Mouse (Mus musculus) monocyte, adult 5-6 weeks (primary cell): ENCODE results near the gene Itpr2. TPM values are rescaled to one million over a fixed set of nuclear protein-coding genes. Genes with fewer than 3 reads are reported as not detected.

Experiments used
- ATAC-seq: fragments of 153-309, 156-312 bp; replicated peaks from 2 replicates; pipeline ENCODE4 v1.8.0; 2017; ENCODE audit warnings: mild to moderate bottlenecking; ENCODE audit not compliant: low TSS enrichment, insufficient number of reproducible peaks, severe bottlenecking, poor library complexity, low FRiP score
- total RNA-seq: library from RNA; stranded (forward); fragments of 200-1000, 200-491, 200-594 nt; gene quantifications from 3 replicates; pipeline ENCODE4 v1.2.3, GENCODE M21; 2017

The Itpr2 gene
- total RNA-seq, 1 experiment from 2014 or later, result 45.7 TPM

DNA sequence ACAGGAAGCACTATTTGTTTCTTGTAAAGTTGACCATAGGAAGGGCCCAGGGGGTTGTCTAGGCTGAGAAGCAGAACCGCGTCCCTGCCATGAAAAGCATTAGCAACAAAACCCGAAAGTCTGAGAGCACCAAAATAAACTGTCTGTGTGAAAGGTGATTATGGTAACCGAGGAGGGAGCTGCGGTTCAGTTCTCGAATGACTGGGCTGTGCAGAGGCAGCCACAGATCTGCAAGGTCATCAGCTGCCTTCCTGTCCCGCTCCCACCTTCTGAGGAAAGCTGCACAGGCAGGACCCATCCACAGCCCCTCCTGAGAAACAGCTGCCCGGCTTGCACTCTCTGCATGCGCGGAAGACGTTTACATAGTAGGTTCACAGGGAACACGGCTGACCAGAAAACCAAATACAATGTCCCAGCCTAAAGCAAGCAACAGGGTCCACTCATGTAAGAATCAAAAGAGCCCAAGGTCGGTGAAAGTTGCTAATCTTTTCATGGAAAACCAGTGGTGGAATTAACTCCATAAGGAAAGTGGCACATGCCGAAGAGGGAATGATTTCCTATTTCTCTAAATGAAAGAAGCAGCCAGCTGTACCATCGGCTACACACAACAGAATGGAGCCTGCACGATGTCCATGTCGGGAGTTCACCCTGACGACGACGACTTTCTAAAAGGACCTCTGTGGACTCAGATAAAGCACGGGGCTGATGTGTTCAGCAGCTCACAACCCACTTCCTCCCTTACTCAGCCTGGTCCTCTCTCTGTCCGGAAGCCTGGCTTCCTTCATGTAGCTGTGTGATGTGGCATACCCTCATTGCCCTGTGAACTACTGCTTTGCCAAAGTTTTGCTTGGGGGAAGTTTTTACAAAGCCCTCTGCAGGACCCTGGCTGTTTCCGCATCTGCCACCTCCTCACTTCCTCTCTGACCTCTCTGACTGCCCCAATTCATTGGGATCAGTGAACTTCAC is 280.4 kb downstream of the Itpr2 start:
- peak; percentile 81 for ATAC-seq

GRCm38 (mm10) chr6:146220071-146220470 is 282.0 kb downstream of the Itpr2 start:
- ATAC-seq, result no peak

GRCm38 (mm10) chr6:146219534-146219933 is 282.5 kb downstream of the Itpr2 start:
- ATAC-seq, result no peak

DNA sequence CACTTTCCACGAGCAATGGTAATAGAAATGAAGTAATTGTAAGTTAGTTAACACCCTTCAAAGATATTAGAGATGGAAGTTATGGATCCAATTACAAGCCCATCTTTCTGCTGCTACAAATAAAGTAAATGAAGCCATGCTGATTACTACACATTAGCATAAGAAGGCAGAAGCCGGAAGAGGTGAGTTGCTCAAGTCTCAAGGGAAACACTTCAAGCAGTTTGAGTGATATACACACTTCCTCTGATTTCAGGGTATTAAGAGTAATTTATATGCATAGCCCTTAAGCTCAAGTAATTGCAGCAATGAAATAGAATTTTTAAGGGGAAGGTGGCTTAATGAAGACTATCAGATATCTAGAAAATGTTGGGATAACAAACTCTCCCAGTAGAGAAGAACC is 286.7 kb downstream of the Itpr2 start:
- no peak for ATAC-seq

DNA sequence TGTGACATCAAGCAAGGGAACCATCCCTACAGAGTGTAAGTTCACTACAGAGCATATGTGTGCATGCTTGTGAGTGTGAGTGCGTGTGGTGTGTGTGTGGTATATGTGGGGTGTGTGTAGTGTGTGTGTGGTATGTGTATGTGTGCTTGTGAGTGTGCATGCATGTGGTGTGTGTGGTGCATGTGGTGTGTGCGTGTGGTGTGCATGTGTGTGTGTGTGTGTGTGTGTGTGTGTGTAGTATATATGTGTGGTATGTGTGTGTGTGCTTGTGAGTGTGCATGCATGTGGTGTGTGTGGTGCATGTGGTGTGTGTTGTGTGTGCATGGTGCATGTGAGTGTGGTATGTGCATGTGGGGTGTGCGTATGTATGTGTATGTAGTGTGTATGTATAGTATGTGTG is 289.7 kb downstream of the Itpr2 start:
- ATAC-seq, result no peak

DNA sequence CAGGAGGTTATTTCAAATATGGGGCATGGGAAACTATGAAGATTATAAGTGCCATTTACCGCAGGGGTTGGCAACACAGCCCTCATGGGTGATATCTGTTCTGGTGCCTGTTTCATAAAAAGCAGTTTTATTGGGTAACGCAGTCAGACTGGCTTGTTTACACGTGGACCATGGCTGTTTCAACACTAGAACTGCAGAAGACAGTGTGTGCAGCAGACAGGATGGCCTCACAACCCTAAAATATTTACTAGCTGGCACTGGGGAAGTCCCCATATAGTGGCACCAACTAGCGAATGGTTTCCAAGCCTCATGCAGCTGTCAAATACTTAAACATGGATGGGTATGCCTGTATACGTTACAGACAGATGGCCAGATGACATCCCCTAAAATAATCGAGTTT is 290.8 kb downstream of the Itpr2 start:
- no peak for ATAC-seq

DNA sequence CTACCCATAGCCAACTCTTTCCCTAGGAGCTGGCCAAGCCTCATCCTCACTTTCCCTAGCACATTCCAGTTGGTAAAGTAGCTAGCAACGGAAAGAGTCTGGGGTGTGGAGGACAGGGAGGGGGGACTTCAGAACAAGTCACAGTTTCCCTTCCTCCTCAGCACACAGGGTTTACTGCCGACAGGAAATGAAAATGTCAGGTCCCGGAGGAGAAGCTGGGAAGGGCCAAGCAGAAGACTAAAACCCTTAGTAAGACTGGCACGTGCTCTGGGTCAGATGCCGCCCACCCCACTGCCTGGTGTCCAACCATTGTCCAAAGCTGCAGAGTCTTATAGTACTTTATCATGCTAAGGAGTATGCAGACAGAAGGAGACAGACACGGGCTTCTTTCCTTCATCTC is 293.0 kb downstream of the Itpr2 start:
- ATAC-seq, result no peak

DNA sequence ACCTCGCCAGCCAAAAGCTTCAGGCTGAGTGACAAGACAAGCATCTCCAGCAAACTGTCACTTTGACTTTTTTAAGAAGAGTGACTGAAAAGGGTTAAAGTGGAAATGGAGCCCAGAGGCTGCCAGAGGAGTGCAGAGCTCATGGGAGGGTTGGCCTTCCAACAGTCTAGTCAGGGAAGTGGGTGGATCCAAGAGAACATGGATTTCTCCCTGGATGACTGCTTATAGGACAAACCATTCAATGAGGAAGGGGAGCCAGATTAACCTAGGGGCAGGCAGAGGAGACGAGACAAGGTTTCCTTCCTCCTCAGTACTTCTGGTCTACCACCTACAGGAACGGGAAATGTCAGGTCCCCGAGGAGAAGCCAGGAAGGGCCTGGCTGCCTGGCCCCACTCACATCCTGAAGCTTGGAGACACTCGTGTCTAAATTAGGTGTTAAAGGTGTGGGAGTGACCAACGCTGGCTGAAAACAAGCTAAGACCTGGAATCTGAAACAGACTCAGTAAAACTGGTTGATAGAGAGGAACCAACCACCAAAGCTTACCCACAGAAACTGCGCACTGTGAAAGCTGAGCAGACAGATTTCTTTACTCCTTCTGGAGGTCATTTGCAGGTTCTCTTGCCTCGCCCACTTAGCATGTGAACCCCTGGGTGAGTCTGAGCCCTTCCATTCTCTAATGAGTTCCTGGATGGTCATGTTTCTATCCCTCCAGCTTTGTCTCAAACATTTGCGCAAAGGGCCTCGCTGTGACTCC is 294.6 kb downstream of the Itpr2 start:
- no peak for ATAC-seq

- ATAC-seq, result no peak
Measured at GRCm38 (mm10) chr6:146205136-146205535, 296.9 kb downstream of the Itpr2 start.

- no peak for ATAC-seq
Measured at GRCm38 (mm10) chr6:146204470-146204869, 297.6 kb downstream of the Itpr2 start.

DNA sequence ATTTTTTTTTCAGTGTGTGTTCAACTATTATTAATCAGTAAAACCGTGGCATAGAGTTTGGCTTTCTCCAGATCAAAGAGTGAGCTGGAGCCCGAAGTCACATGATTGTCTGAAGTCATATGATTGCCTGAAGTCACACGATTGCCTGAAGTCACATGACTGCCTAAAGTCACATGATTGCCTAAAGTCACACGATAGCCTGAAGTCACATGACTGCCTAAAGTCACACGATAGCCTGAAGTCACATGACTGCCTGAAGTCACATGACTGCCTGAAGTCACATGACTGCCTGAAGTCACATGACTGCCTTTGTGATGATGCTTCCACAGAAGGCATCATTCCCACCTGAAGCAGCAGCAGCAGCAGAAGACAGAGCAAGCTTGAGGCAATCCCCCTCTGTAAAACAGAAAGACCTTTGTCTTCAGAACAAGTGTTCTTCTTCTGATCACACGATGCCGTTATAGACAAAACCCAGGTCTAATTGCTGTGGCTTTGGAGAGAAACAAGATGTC is 304.1 kb downstream of the Itpr2 start:
- no peak for ATAC-seq

- ATAC-seq, result no peak
Measured at GRCm38 (mm10) chr6:146196701-146197100, 305.3 kb downstream of the Itpr2 start.

DNA sequence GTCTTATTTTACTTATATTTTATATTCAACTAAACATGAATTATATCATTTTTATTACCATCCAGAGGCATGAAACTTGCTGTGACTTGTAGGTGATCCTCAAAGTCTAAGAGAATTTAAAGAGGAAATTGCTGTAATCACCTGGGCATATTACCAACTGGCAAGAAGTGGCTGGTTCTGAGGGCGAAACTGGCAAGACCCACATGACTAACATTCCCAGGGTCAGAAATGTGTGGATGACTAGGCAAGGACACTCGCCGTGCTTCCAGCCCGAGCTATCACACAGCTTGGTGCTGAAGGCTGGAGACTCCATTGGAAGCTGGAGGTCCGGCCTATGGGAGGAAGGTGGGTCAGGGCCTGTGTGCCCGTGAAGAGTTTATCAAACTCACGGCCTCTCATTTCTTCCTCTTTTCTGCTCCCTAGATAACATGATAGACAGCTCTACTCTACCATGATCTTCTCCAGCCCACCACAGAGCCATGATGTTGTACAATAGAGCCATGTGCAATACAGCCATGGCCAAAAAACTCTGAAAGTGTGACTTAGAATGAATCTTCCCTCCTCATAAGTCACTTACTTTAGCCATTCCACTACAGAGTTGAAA is 306.1 kb downstream of the Itpr2 start:
- no peak for ATAC-seq

GRCm38 (mm10) chr6:146191931-146192330 is 310.1 kb downstream of the Itpr2 start:
- ATAC-seq, result no peak

DNA sequence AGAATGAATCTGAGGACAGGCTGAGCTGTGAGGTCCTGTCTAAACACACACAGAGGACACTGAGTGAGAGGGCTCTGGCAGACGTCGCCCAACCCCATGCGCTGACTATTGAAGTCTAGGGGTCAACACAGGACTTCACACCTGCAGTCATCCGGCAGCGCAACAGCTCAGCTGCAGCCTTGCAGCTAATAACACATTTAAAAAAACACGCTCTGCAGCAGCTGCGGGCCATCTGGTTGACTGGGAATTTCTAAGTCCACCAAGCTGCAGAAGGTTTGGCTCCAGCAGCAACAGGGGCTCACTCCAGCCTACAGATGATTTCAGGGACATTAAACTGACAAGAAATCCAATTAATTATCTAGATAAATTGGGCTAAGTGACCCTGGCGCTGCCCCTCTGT is 312.0 kb downstream of the Itpr2 start:
- no peak for ATAC-seq

GRCm38 (mm10) chr6:146185532-146185931 is 316.5 kb downstream of the Itpr2 start:
- ATAC-seq, result no peak

DNA sequence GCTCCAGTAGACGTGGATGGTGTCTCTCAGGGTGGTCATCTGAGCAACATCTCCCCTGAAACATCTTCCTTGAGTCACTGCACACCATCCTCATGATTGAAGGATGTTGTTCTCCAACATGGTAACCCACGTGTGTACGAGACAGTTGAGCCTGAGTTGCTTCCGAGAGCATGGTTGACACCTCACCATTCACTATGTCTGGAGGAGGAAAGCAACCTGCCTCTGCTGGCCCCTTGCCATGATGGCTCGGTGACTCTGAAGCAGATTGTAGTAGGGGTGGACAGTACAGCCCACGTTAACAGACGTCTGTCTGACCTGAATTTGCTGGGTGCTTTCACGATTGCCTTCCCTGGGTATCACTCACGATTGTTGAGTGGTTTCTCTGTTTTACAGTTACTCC is 317.3 kb downstream of the Itpr2 start:
- ATAC-seq, result no peak

DNA sequence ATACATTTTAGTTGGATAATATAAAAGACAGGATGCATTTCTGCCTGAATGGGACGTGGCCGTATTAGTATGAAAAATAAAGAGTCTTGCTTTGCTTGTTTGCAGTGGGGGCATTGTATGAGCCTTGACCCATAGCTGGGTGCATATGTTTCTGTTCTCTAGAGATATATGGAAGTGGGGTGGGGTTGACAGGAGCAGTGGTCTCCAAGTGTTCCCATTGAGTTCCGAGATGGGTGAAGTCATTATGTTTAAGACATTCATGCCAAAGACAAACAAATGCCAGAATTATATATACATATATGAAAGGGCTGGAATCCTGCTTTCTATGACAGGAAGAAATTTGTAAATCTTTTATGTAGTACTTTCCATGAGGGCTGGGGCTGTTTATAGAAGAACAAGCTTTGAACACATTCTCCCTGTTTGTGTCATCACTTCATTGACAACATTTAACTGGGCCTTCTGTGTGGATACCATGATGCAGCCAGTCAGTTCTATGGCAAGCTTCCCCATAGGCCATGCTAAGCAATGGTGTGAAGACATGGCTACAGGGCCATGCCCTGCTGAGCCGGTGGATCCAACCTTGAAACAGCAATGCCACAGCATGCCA is 327.3 kb downstream of the Itpr2 start:
- no peak for ATAC-seq

DNA sequence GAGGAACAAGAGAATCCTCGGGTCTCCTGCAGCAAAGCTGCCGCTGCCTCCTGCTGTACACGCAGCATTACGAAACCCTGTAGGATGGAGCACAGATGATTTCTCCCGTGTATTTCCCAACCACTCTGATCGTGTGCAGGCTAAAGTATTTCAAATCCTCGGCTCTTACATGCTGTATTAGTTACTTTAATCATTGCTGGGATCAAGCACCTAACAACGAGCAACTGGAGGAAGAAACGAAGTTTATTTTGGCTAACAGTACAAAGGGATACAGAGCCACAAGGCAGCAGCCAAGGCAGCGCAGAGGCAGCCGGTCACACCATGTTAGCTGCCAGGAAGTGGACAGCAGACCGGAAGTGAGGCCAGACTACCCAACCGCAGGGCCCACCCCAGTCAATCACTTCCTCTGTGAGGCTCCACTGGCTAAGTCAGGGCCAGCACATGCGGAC is 331.4 kb downstream of the Itpr2 start:
- peak; percentile 91 for ATAC-seq
